Mouse (Mus musculus) heart, embryonic 14.5 days (tissue): ENCODE measurements around the gene Zfp275. TPM values are rescaled to one million over a fixed set of nuclear protein-coding genes. Genes with fewer than 3 reads are reported as not detected.

ENCODE experiments used
- ATAC-seq: fragments of 200-750 bp; cut with Nextera tagmentation; 2 replicates; pipeline ENCODE4 v1.8.0; 2017; ENCODE audit warnings: low read depth, moderate TSS enrichment; ENCODE audit not compliant: insufficient number of reproducible peaks, insufficient read depth, low FRiP score
- H3K27ac ChIP-seq, 2 experiments: fragments of 200-500 bp in 1 of 2; fragments of 300-500 bp in 1 of 2; sonication (generic) in 1 of 2; replicated peaks in 1 of 2; 2 replicates each; pipeline ENCODE4 v1.5.1; 2012 to 2014; ENCODE audit warnings: low read depth in 2 of 2, low read length in 2 of 2, control low read depth in 1 of 2, mild to moderate bottlenecking in 1 of 2, mixed read lengths in 1 of 2; ENCODE audit not compliant: control insufficient read depth in 1 of 2, insufficient read depth in 1 of 2
- H3K27me3 ChIP-seq: fragments of 300-500 bp; sonication (generic); 2 replicates; pipeline ENCODE4 v1.6.1; 2014; ENCODE audit warnings: mild to moderate bottlenecking, low read length, control low read depth; ENCODE audit not compliant: control insufficient read depth, insufficient read depth
- H3K36me3 ChIP-seq: fragments of 300-500 bp; sonication (generic); 2 replicates; pipeline ENCODE4 v1.6.1; 2014; ENCODE audit warnings: mild to moderate bottlenecking, control low read depth, low read length, mixed read lengths; ENCODE audit not compliant: control insufficient read depth, insufficient read depth
- H3K4me1 ChIP-seq, 2 experiments: fragments of 200-500 bp in 1 of 2; fragments of 300-500 bp in 1 of 2; sonication (generic) in 1 of 2; 2 replicates each; pipeline ENCODE4 v1.6.1; 2012 to 2014; ENCODE audit warnings: low read length in 2 of 2, control low read depth in 1 of 2, mixed read lengths in 1 of 2; ENCODE audit not compliant: control insufficient read depth in 2 of 2, insufficient read depth in 2 of 2
- H3K4me2 ChIP-seq: fragments of 300-500 bp; sonication (generic); 2 replicates; pipeline ENCODE4 v1.6.1; 2014; ENCODE audit warnings: mild to moderate bottlenecking, low read length
- H3K4me3 ChIP-seq, 2 experiments: fragments of 200-500 bp in 1 of 2; fragments of 300-500 bp in 1 of 2; sonication (generic) in 1 of 2; 2 replicates each; pipeline ENCODE4 v1.5.1; 2012 to 2014; ENCODE audit warnings: low read length in 2 of 2, mild to moderate bottlenecking in 2 of 2, control low read depth in 1 of 2, low read depth in 1 of 2, moderate library complexity in 1 of 2; ENCODE audit not compliant: control insufficient read depth in 1 of 2, insufficient read depth in 1 of 2
- H3K9ac ChIP-seq: fragments of 300-500 bp; sonication (generic); 2 replicates; pipeline ENCODE4 v1.6.1; 2014; ENCODE audit warnings: mild to moderate bottlenecking, low read length
- H3K9me3 ChIP-seq: fragments of 300-500 bp; sonication (generic); 2 replicates; pipeline ENCODE4 v1.6.1; 2016; ENCODE audit warnings: low read length, control low read depth; ENCODE audit not compliant: control insufficient read depth
- WGBS: fragments of 180-500 bp; shearing (Covaris S2); extraction: QIAGEN DNeasy Blood & Tissue Kit; methylation state at CpG from one replicate; pipeline ENCODE4 v1.1.7; 2014; 5-methylcytosine and 5-hydroxymethylcytosine counted together
- polyA plus RNA-seq: library from polyadenylated mRNA; unstranded; fragments of >200 nt; fragmentation: Nextera tagmentation; extraction: Ambion mirVana; gene quantifications from 2 replicates; pipeline ENCODE4 v1.2.1, GENCODE M21; 2014

Gene Zfp275
- polyA plus RNA-seq, 1 experiment from 2014 or later: 11.0 TPM

- H3K9ac ChIP-seq: no peak overlapping the region
- no peak overlapping the region for H3K27ac ChIP-seq
- no peak for ATAC-seq
- peaks cover 2 to 7% of the 10 kb centered on the region in 2 experiments; a peak in 2 of 4 replicates for H3K4me1 ChIP-seq
- H3K4me3 ChIP-seq: no peak overlapping the region
- H3K4me2 ChIP-seq: no peak overlapping the region
- H3K27me3 ChIP-seq: no peaks in the 10 kb centered on the region
- H3K9me3 ChIP-seq: no peaks in the 10 kb centered on the region
- WGBS: 44% methylated on average over 1 of the region's 1 CpGs
- peaks cover 9% of the 10 kb centered on the region for H3K36me3 ChIP-seq
These were observed 948 bp upstream of the Zfp275 start for GRCm38 (mm10) chrX:73341473-73341872.

- peaks cover 2 to 7% of the 10 kb centered on the region in 2 experiments; a peak in 2 of 4 replicates for H3K4me1 ChIP-seq
- no peaks in the 10 kb centered on the region for H3K9me3 ChIP-seq
- peak overlapping the region in 1 of 2 experiments; percentile 65; a peak in 2 of 4 replicates for H3K4me3 ChIP-seq
- no peak overlapping the region for H3K9ac ChIP-seq
- no peak for ATAC-seq
- no peak overlapping the region for H3K27ac ChIP-seq
- H3K36me3 ChIP-seq: peaks cover 9% of the 10 kb centered on the region
- WGBS: 31% methylated on average over 3 of the region's 3 CpGs
- no peaks in the 10 kb centered on the region for H3K27me3 ChIP-seq
- peak overlapping the region; percentile 69 for H3K4me2 ChIP-seq
These were observed 353 bp upstream of the Zfp275 start for GRCm38 (mm10) chrX:73342068-73342467.

- peak overlapping the region; percentile 60 to 75 for H3K27ac ChIP-seq
- peak overlapping the region; percentile 60 to 65 for H3K4me3 ChIP-seq
- H3K4me1 ChIP-seq: peaks cover 2 to 7% of the 10 kb centered on the region in 2 experiments; a peak in 2 of 4 replicates
- H3K27me3 ChIP-seq: no peaks in the 10 kb centered on the region
- ATAC-seq: peak; percentile 59; the same call in 1 of the 2 replicates
- peaks cover 9% of the 10 kb centered on the region for H3K36me3 ChIP-seq
- H3K9ac ChIP-seq: peak overlapping the region; percentile 81
- H3K4me2 ChIP-seq: peak overlapping the region; percentile 69
- no peaks in the 10 kb centered on the region for H3K9me3 ChIP-seq
- 29% methylated on average over 15 of the region's 15 CpGs for WGBS
These were observed 717 bp downstream of the Zfp275 start for GRCm38 (mm10) chrX:73342941-73343735.

GRCm38 (mm10) chrX:73343802-73344201 is 1.4 kb downstream of the Zfp275 start:
- Histone ChIP-seq H3K27ac (no peak overlapping the region), H3K27me3 (no peaks in the 10 kb centered on the region), H3K9ac (no peak overlapping the region), H3K4me3 (peak overlapping the region in 1 of 2 experiments; percentile 65; a peak in 1 of 4 replicates), H3K4me2 (peak overlapping the region; percentile 69), H3K4me1 (peaks cover 2 to 7% of the 10 kb centered on the region in 2 experiments; a peak in 2 of 4 replicates), H3K36me3 (peaks cover 9% of the 10 kb centered on the region), H3K9me3 (no peaks in the 10 kb centered on the region)
- 81% methylated on average over 1 of the region's 1 CpGs for WGBS
- ATAC-seq: no peak

GRCm38 (mm10) chrX:73344346-73344745 is 1.9 kb downstream of the Zfp275 start:
- Histone ChIP-seq H3K27me3 (no peaks in the 10 kb centered on the region), H3K9me3 (no peaks in the 10 kb centered on the region), H3K36me3 (peaks cover 9% of the 10 kb centered on the region), H3K4me2 (no peak overlapping the region), H3K4me3 (no peak overlapping the region), H3K4me1 (peaks cover 2 to 7% of the 10 kb centered on the region in 2 experiments; a peak in 2 of 4 replicates), H3K9ac (no peak overlapping the region), H3K27ac (no peak overlapping the region)
- WGBS: 73% methylated on average over 1 of the region's 1 CpGs
- ATAC-seq: no peak

GRCm38 (mm10) chrX:73356163-73356562 is 13.7 kb downstream of the Zfp275 start:
- Histone ChIP-seq H3K9ac (no peak overlapping the region), H3K4me1 (no peaks in the 10 kb centered on the region), H3K27ac (no peak overlapping the region), H3K4me3 (no peak overlapping the region), H3K36me3 (peaks cover 76% of the 10 kb centered on the region), H3K4me2 (no peak overlapping the region), H3K27me3 (no peaks in the 10 kb centered on the region), H3K9me3 (no peaks in the 10 kb centered on the region; the same call in 1 of the 2 replicates)
- no peak for ATAC-seq
- 81% methylated on average over 2 of the region's 2 CpGs for WGBS

GRCm38 (mm10) chrX:73356719-73357118 is 14.3 kb downstream of the Zfp275 start:
- Histone ChIP-seq H3K4me2 (no peak overlapping the region), H3K36me3 (peaks cover 70% of the 10 kb centered on the region), H3K27ac (no peak overlapping the region), H3K9ac (no peak overlapping the region), H3K27me3 (no peaks in the 10 kb centered on the region), H3K4me1 (no peaks in the 10 kb centered on the region), H3K4me3 (no peak overlapping the region), H3K9me3 (no peaks in the 10 kb centered on the region; the same call in 1 of the 2 replicates)
- WGBS: 81% methylated on average over 1 of the region's 1 CpGs
- ATAC-seq: no peak
